Mouse (Mus musculus) erythroblast, embryonic 14.5 days (primary cell): ENCODE results near the gene Xkr7. TPM values are rescaled to one million over a fixed set of nuclear protein-coding genes. Genes with fewer than 3 reads are reported as not detected.

Experiments used
- H3K27me3 ChIP-seq: 2 replicates; pipeline ENCODE4 v1.6.1; 2012; ENCODE audit warnings: inconsistent platforms; ENCODE audit not compliant: control insufficient read depth
- H3K36me3 ChIP-seq: 2 replicates; pipeline ENCODE4 v1.6.1; 2012; ENCODE audit warnings: mild to moderate bottlenecking, inconsistent platforms; ENCODE audit not compliant: control insufficient read depth
- H3K4me1 ChIP-seq: 2 replicates; pipeline ENCODE4 v1.6.1; 2012; ENCODE audit warnings: inconsistent platforms; ENCODE audit not compliant: control insufficient read depth
- H3K4me3 ChIP-seq: replicated peaks from 2 replicates; pipeline ENCODE3; 2012; ENCODE audit warnings: moderate library complexity, mild to moderate bottlenecking, inconsistent platforms
- H3K9me3 ChIP-seq: 2 replicates; pipeline ENCODE4 v1.6.1; 2012; ENCODE audit warnings: low read length, inconsistent platforms, mixed read lengths; ENCODE audit not compliant: control insufficient read depth
- GATA1 ChIP-seq: IDR thresholded peaks from 2 replicates; pipeline ENCODE4 v1.6.1; 2012; ENCODE audit warnings: low read length, inconsistent platforms, mixed read lengths
- TAL1 ChIP-seq: IDR thresholded peaks from 3 replicates; pipeline ENCODE4 v1.6.1; 2012; ENCODE audit warnings: low read length, inconsistent platforms, mixed read lengths
- polyA plus RNA-seq: library from polyadenylated mRNA; stranded (reverse); fragments of >175 nt; gene quantifications from 2 replicates; pipeline ENCODE4 v1.2.3, GENCODE M21; 2012

Xkr7 gene
- polyA plus RNA-seq, 1 experiment, result not detected

GRCm38 (mm10) chr2:153049288-153049996 lies 17.8 kb downstream of the Xkr7 start:
- no peaks in the 10 kb centered on the region for H3K36me3 ChIP-seq
- TF ChIP-seq TAL1 (no peak), GATA1 (no peak)

DNA sequence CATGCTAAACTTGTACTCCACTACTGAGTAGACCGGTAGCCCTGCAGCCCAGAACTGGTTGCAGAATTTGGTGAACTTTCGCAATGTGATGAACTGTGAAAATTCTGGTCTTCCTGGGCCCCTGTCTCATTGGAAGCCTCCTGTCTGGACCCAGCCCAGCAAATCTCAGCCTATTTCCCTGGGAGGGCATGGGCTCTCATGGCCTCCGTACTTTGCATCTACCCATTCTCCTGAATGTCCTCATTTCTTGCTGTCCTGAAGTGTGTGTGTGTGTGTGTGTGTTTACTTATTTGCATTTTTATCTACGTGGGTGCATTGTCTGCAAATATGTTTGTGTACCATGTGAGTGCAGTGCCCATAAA lies 18.3 kb downstream of the Xkr7 start:
- no peaks in the 10 kb centered on the region for H3K9me3 ChIP-seq
- H3K4me3 ChIP-seq, result no peak overlapping the region
- peaks cover 29% of the 10 kb centered on the region for H3K27me3 ChIP-seq
- H3K4me1 ChIP-seq, result no peaks in the 10 kb centered on the region
- TF ChIP-seq GATA1 (no peak), TAL1 (no peak)
- no peaks in the 10 kb centered on the region for H3K36me3 ChIP-seq

More at GRCm38 (mm10) chr2:153049288-153049996, 17.8 kb downstream of the Xkr7 start:
- no peaks in the 10 kb centered on the region for H3K4me1 ChIP-seq
- H3K9me3 ChIP-seq, result no peaks in the 10 kb centered on the region
- H3K27me3 ChIP-seq, result peaks cover 29% of the 10 kb centered on the region
- no peak overlapping the region for H3K4me3 ChIP-seq

DNA sequence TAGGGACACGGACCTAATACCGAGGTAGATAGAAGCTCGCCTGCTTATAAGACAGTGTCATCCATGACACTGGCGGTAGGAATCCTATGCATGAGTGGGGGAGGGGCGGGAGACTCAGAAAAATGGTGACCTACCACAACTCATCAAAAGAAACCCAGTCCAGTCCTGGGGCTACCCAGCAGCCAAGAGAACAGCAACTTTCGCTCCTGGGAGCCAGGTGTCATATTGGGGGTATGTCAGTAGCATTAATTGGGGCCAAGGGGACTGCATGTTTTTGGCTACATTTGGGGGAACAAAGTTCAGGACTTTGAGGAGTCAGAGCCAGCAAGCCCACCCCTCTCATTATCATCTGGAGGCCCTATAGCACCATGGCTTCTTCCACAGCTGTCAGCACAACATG lies 19.4 kb downstream of the Xkr7 start:
- no peak for TF ChIP-seq TAL1
- no peak for TF ChIP-seq GATA1
- H3K9me3 ChIP-seq, result no peaks in the 10 kb centered on the region
- H3K4me1 ChIP-seq, result no peaks in the 10 kb centered on the region
- no peaks in the 10 kb centered on the region for H3K36me3 ChIP-seq
- H3K4me3 ChIP-seq, result no peak overlapping the region
- peaks cover 29% of the 10 kb centered on the region for H3K27me3 ChIP-seq

DNA sequence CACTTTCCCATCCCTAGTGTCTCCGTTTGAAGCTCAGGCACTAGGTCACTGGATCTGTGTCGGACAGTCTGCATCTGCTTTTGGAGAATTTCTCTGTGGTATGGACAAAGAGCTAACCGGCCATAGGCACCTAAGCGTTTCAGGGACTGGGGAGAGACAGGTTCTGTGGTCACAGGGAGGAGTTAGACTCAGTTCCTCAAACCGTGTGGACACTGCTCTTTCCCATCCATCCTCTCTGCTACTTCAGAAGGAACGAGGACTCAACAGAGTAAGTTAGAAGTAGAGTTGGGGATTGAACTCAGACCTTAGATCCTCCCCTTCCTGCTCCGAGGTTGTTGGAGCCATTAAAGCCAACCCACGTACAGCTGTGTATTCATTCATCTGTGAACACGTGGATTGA lies 19.9 kb downstream of the Xkr7 start:
- Histone ChIP-seq H3K4me3 (no peak overlapping the region), H3K27me3 (peaks cover 29% of the 10 kb centered on the region), H3K4me1 (no peaks in the 10 kb centered on the region), H3K9me3 (no peaks in the 10 kb centered on the region), H3K36me3 (no peaks in the 10 kb centered on the region)
- TF ChIP-seq TAL1, result no peak

DNA sequence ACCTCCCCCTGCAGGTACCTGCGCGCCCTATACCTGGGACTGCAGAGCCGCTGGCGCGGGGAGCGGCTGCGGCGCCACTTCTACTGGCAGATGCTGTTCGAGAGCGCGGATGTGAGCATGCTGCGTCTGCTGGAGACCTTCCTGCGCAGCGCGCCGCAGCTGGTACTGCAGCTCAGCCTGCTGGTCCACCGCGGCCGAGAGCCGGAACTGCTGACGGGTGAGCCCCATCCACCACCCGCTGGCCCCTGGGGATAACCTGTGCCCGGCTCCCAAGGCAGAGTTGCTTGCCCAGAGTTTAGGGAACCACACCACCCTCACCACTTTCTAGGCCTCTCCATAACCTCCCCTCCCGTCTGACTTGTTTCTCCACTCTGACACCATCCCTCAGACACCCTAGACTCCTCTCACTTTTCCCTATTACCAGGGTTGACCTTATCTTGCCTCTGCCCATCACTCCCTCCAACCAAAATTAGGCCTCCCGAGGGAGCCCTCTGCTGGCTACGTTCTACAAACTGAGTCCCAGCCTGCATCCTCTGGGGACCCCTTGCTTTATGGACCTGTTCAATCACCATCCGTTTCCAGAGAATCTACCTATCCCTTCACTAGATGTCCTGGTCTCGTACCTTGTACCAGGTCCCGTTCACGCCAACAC lies 21.2 kb downstream of the Xkr7 start:
- no peak overlapping the region for H3K4me3 ChIP-seq
- no peaks in the 10 kb centered on the region for H3K36me3 ChIP-seq
- no peaks in the 10 kb centered on the region for H3K4me1 ChIP-seq
- H3K27me3 ChIP-seq, result peaks cover 29% of the 10 kb centered on the region
- TF ChIP-seq GATA1 (no peak), TAL1 (no peak)
- H3K9me3 ChIP-seq, result no peaks in the 10 kb centered on the region

- Histone ChIP-seq H3K36me3 (no peaks in the 10 kb centered on the region), H3K27me3 (peaks cover 29% of the 10 kb centered on the region), H3K4me1 (no peaks in the 10 kb centered on the region), H3K4me3 (no peak overlapping the region), H3K9me3 (no peaks in the 10 kb centered on the region)
- TF ChIP-seq TAL1, result no peak
- no peak for TF ChIP-seq GATA1
These were observed 22.2 kb downstream of the Xkr7 start for GRCm38 (mm10) chr2:153053896-153054295.

- no peaks in the 10 kb centered on the region for H3K36me3 ChIP-seq
- H3K27me3 ChIP-seq, result peaks cover 29% of the 10 kb centered on the region
- TF ChIP-seq TAL1, result no peak
- TF ChIP-seq GATA1, result no peak
- no peaks in the 10 kb centered on the region for H3K4me1 ChIP-seq
- no peaks in the 10 kb centered on the region for H3K9me3 ChIP-seq
- H3K4me3 ChIP-seq, result no peak overlapping the region
These were observed 23.7 kb downstream of the Xkr7 start for GRCm38 (mm10) chr2:153055270-153055920.

- H3K27me3 ChIP-seq, result peaks cover 6% of the 10 kb centered on the region
- no peak overlapping the region for H3K4me3 ChIP-seq
- H3K9me3 ChIP-seq, result no peaks in the 10 kb centered on the region
- H3K4me1 ChIP-seq, result no peaks in the 10 kb centered on the region
- no peaks in the 10 kb centered on the region for H3K36me3 ChIP-seq
- TF ChIP-seq GATA1 (no peak), TAL1 (no peak)
These were observed 26.7 kb downstream of the Xkr7 start for GRCm38 (mm10) chr2:153058365-153058764.

- H3K9me3 ChIP-seq, result no peaks in the 10 kb centered on the region
- H3K4me1 ChIP-seq, result no peaks in the 10 kb centered on the region
- no peak for TF ChIP-seq GATA1
- no peak for TF ChIP-seq TAL1
- no peak overlapping the region for H3K4me3 ChIP-seq
- H3K27me3 ChIP-seq, result no peaks in the 10 kb centered on the region
- no peaks in the 10 kb centered on the region for H3K36me3 ChIP-seq
These were observed 28.6 kb downstream of the Xkr7 start for GRCm38 (mm10) chr2:153060216-153060615.
